Mouse (Mus musculus): Measurements from ENCODE around the gene Apba2. TPM values are rescaled to one million over a fixed set of nuclear protein-coding genes. Genes with fewer than 3 reads are reported as not detected.

Gene Apba2
- total and polyA plus RNA-seq, 3 experiments, result 0.11 TPM; not detected in 2

DNA sequence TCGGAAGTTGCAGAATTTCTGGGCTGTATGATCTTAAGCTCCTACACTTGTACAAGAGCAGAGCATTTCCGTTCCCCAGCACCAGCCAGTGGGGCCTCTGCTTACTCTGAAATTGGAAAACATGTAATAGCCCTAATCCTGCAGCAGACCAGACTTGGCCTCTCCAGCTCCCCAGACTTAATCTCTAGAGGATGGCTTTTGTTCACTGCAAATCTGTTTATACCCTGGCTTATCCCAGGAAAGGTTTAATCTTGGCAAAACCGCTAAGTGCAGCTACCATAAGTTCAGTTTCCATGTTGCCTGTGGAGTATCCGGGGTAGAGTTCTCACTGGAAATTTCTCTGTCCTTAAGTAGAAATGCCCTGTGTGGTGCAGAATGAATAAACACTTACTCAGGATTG is 206.7 kb downstream of the Apba2 start:
- TF ChIP-seq POLR2AphosphoS5 (IDR thresholded peaks at IDR 0.05; ENCODE audit: insufficient replicate concordance, low read depth, low read length) (no peak), GATA1 (IDR thresholded peaks at IDR 0.05; ENCODE audit: borderline replicate concordance, low read length) (no peak), TAL1 (conservative IDR thresholded peaks at IDR 0.05; ENCODE audit: low read depth, low read length) (no peak), GATA2 (IDR thresholded peaks at IDR 0.05; ENCODE audit: borderline replicate concordance, low read depth, low read length) (no peak), CTCF (IDR thresholded peaks at IDR 0.05; ENCODE audit: low read depth, low read length) (no peak)
- no peak overlapping the region for H3K4me3 ChIP-seq (ENCODE audit: low read depth, low read length)
- H3K27me3 ChIP-seq (ENCODE audit: insufficient read depth, low read length), result no peaks in the 10 kb centered on the region
- H3K9me3 ChIP-seq (replicated peaks), result peaks cover 53% of the 10 kb centered on the region
- no peaks in the 10 kb centered on the region for H3K36me3 ChIP-seq (replicated peaks)
- H3K4me1 ChIP-seq (ENCODE audit: insufficient read depth, low read depth, low read length), result no peaks in the 10 kb centered on the region
- no peak for DNase-seq (ENCODE audit: low spot score)
- no peak for ATAC-seq (ENCODE audit: extremely low read depth, insufficient number of reproducible peaks, low FRiP score, poor library complexity, severe bottlenecking)

DNA sequence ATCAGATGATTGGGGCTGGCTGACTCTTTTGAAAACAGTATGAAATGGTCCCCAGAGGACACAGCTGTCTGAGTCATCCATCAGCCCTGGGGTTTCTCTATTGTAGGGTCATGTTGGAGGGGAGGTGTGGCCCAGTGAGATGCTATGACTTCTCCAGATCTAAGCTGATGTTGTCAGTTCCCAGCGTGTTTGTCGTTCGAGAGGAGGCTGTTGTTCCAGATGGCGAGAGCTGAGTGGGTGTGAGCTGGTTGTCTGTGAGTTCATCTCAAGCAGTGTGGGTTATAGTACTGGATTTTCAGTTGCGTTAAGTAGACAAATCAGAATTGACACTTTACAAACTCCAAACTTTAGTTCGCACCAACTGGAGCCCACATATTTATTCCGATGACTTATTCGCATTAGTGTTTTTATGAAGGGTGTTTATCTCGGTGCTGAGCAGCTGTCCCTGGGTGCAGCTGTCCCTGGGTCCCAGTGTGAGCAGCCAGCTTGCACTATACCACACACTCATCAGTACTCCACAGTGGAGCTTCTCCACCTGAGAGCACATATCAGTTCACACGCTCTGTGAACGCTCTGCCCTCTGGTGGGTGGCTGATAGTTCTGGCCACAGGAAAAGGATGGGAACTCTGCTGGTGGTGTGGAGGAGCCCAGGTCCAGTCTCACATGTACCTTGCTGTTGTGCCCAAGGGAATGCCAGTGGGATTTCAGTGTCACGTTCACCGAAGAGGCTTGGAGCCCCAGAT is 208.2 kb downstream of the Apba2 start:
- Histone ChIP-seq H3K36me3 (replicated peaks) (no peaks in the 10 kb centered on the region), H3K4me1 (ENCODE audit: insufficient read depth, low read depth, low read length) (no peaks in the 10 kb centered on the region), H3K9me3 (replicated peaks) (peaks cover 42% of the 10 kb centered on the region), H3K27me3 (ENCODE audit: insufficient read depth, low read length) (no peaks in the 10 kb centered on the region), H3K4me3 (ENCODE audit: low read depth, low read length) (no peak overlapping the region)
- TF ChIP-seq GATA1 (IDR thresholded peaks at IDR 0.05; ENCODE audit: borderline replicate concordance, low read length) (no peak), POLR2AphosphoS5 (IDR thresholded peaks at IDR 0.05; ENCODE audit: insufficient replicate concordance, low read depth, low read length) (no peak), GATA2 (IDR thresholded peaks at IDR 0.05; ENCODE audit: borderline replicate concordance, low read depth, low read length) (no peak), CTCF (IDR thresholded peaks at IDR 0.05; ENCODE audit: low read depth, low read length) (no peak), TAL1 (conservative IDR thresholded peaks at IDR 0.05; ENCODE audit: low read depth, low read length) (no peak)
- DNase-seq (ENCODE audit: low spot score), result no peak
- no peak for ATAC-seq (ENCODE audit: extremely low read depth, insufficient number of reproducible peaks, low FRiP score, poor library complexity, severe bottlenecking)

- Histone ChIP-seq H3K27me3 (ENCODE audit: insufficient read depth, low read length) (no peaks in the 10 kb centered on the region), H3K4me1 (ENCODE audit: insufficient read depth, low read depth, low read length) (no peaks in the 10 kb centered on the region), H3K4me3 (ENCODE audit: low read depth, low read length) (no peak overlapping the region), H3K36me3 (replicated peaks) (no peaks in the 10 kb centered on the region), H3K9me3 (replicated peaks) (peaks cover 22% of the 10 kb centered on the region)
- TF ChIP-seq GATA2 (IDR thresholded peaks at IDR 0.05; ENCODE audit: borderline replicate concordance, low read depth, low read length) (no peak), GATA1 (IDR thresholded peaks at IDR 0.05; ENCODE audit: borderline replicate concordance, low read length) (no peak), POLR2AphosphoS5 (IDR thresholded peaks at IDR 0.05; ENCODE audit: insufficient replicate concordance, low read depth, low read length) (no peak), CTCF (IDR thresholded peaks at IDR 0.05; ENCODE audit: low read depth, low read length) (no peak), TAL1 (conservative IDR thresholded peaks at IDR 0.05; ENCODE audit: low read depth, low read length) (no peak)
- no peak for DNase-seq (ENCODE audit: low spot score)
- no peak for ATAC-seq (ENCODE audit: extremely low read depth, insufficient number of reproducible peaks, low FRiP score, poor library complexity, severe bottlenecking)
Observed at GRCm38 (mm10) chr7:64716286-64716685, 214.8 kb downstream of the Apba2 start.

DNA sequence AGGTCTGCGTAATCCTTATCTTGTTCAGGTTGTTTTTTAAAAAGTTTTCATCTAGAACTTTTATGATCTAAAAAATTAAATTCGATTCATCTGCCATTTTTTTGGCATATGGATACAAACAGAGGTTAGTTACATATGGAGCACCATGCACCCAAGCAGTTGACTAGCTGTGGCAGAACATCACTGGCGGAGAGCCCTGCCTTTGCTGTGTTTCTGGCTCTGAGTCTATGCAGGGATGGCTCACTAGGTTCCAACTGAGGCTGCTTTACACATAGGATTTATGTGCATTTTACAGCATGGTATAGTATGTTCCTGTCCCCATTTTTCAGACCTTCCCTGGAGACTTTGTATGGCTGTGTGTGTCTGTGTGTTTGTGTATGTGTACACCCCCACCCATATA is 221.8 kb downstream of the Apba2 start:
- H3K9me3 ChIP-seq (replicated peaks), result peaks cover 22% of the 10 kb centered on the region
- no peak overlapping the region for H3K4me3 ChIP-seq (ENCODE audit: low read depth, low read length)
- no peak for ATAC-seq (ENCODE audit: extremely low read depth, insufficient number of reproducible peaks, low FRiP score, poor library complexity, severe bottlenecking)
- TF ChIP-seq GATA2 (IDR thresholded peaks at IDR 0.05; ENCODE audit: borderline replicate concordance, low read depth, low read length), result no peak
- TF ChIP-seq GATA1 (IDR thresholded peaks at IDR 0.05; ENCODE audit: borderline replicate concordance, low read length), result no peak
- TF ChIP-seq TAL1 (conservative IDR thresholded peaks at IDR 0.05; ENCODE audit: low read depth, low read length), result no peak
- TF ChIP-seq POLR2AphosphoS5 (IDR thresholded peaks at IDR 0.05; ENCODE audit: insufficient replicate concordance, low read depth, low read length), result no peak
- no peaks in the 10 kb centered on the region for H3K27me3 ChIP-seq (ENCODE audit: insufficient read depth, low read length)
- H3K36me3 ChIP-seq (replicated peaks), result no peaks in the 10 kb centered on the region
- no peak for DNase-seq (ENCODE audit: low spot score)
- H3K4me1 ChIP-seq (ENCODE audit: insufficient read depth, low read depth, low read length), result no peaks in the 10 kb centered on the region

DNA sequence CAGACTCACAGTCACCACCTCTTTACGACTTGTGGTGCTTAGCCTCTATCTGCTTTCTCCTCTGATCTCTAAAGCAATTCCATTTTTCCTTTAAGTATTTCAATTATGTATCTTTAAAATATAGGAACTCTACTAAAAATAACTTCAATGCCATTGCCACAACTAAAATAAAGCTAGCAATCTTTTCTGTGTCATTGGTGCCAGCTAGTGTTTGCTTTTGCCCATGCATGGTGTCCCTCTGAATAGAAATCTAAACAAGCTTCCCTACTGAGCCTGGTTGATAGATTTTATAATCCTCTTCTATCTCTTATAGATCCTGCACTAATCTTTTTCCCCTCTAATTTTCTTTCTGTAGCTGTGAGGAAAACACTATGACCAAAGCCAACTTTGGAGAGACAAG is 222.9 kb downstream of the Apba2 start:
- H3K4me1 ChIP-seq (ENCODE audit: insufficient read depth, low read depth, low read length), result no peaks in the 10 kb centered on the region
- no peaks in the 10 kb centered on the region for H3K36me3 ChIP-seq (replicated peaks)
- no peaks in the 10 kb centered on the region for H3K27me3 ChIP-seq (ENCODE audit: insufficient read depth, low read length)
- H3K4me3 ChIP-seq (ENCODE audit: low read depth, low read length), result no peak overlapping the region
- DNase-seq (ENCODE audit: low spot score) (no peak), ATAC-seq (ENCODE audit: extremely low read depth, insufficient number of reproducible peaks, low FRiP score, poor library complexity, severe bottlenecking) (no peak)
- TF ChIP-seq POLR2AphosphoS5 (IDR thresholded peaks at IDR 0.05; ENCODE audit: insufficient replicate concordance, low read depth, low read length) (no peak), CTCF (IDR thresholded peaks at IDR 0.05; ENCODE audit: low read depth, low read length) (no peak), GATA1 (IDR thresholded peaks at IDR 0.05; ENCODE audit: borderline replicate concordance, low read length) (no peak), TAL1 (conservative IDR thresholded peaks at IDR 0.05; ENCODE audit: low read depth, low read length) (no peak), GATA2 (IDR thresholded peaks at IDR 0.05; ENCODE audit: borderline replicate concordance, low read depth, low read length) (no peak)
- H3K9me3 ChIP-seq (replicated peaks), result peaks cover 31% of the 10 kb centered on the region

DNA sequence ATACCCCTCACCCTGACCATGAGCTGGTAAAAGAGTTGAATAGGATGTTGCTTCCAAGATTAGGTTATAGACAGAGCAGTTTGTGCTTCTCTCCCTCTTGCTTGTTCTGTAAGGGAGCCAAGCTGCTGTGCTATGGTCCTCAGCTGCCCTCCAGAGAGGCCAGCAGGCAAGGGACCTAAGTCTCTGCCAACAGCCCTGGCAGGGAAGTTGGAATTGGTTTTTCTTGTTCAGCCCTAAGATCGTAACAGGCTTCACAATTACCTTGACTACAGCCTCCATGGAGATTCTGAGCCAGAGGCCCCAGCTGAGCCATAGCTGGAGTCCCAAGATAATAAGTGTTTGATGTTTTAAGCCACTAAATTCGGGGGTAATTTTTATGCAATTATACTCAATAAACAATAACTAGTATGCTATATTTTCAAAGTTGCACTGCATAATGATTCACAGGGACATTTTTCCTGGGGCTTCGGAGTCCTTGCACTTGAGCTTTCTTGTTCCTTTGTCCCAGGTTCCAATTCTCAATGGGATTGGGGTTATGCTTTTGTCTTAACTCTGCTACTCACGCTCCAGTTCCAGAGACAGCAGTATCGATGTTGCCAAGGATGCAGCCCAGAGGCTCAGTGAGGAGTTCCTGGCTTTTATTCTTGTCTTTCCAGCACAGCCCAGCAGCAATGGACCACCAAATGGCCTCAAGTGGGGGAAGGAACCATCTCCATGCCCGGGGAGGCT is 224.6 kb downstream of the Apba2 start:
- DNase-seq (ENCODE audit: low spot score) (no peak), ATAC-seq (ENCODE audit: extremely low read depth, insufficient number of reproducible peaks, low FRiP score, poor library complexity, severe bottlenecking) (no peak)

More for the DNA sequence above, 224.6 kb downstream of the Apba2 start:
- no peak overlapping the region for H3K4me3 ChIP-seq (ENCODE audit: low read depth, low read length)
- no peaks in the 10 kb centered on the region for H3K27me3 ChIP-seq (ENCODE audit: insufficient read depth, low read length)
- no peaks in the 10 kb centered on the region for H3K36me3 ChIP-seq (replicated peaks)
- no peaks in the 10 kb centered on the region for H3K4me1 ChIP-seq (ENCODE audit: insufficient read depth, low read depth, low read length)
- H3K9me3 ChIP-seq (replicated peaks), result peaks cover 46% of the 10 kb centered on the region
- TF ChIP-seq TAL1 (conservative IDR thresholded peaks at IDR 0.05; ENCODE audit: low read depth, low read length) (no peak), GATA2 (IDR thresholded peaks at IDR 0.05; ENCODE audit: borderline replicate concordance, low read depth, low read length) (no peak), GATA1 (IDR thresholded peaks at IDR 0.05; ENCODE audit: borderline replicate concordance, low read length) (no peak), CTCF (IDR thresholded peaks at IDR 0.05; ENCODE audit: low read depth, low read length) (no peak), POLR2AphosphoS5 (IDR thresholded peaks at IDR 0.05; ENCODE audit: insufficient replicate concordance, low read depth, low read length) (no peak)

Data from G1E (cell line).